Mouse (Mus musculus) stomach, postnatal 0 days (tissue): ENCODE measurements around the gene Rprd2. TPM values are rescaled to one million over a fixed set of nuclear protein-coding genes. Genes with fewer than 3 reads are reported as not detected.
A peak's percentile ranks its signal among the peaks of the same experiment; 100 is the strongest.
"Not testable (repeated sequence)": the region's sequence is repeated elsewhere in the genome, so short reads cannot be mapped to it uniquely, and the experiment has no call there.

Experiments used
- ATAC-seq: fragments of 200-750 bp; cut with Nextera tagmentation; 2 replicates; pipeline ENCODE4 v1.8.0; 2017; ENCODE audit not compliant: low FRiP score, low TSS enrichment
- DNase-seq: peaks from one replicate; pipeline ENCODE4 v3.0.0-alpha.2; 2016; ENCODE audit warnings: low spot score
- H3K27ac ChIP-seq: fragments of 300-500 bp; sonication (generic); replicated peaks from 2 replicates; pipeline ENCODE4 v1.5.1; 2014; ENCODE audit warnings: mild to moderate bottlenecking, control low read depth
- H3K27me3 ChIP-seq: fragments of 300-500 bp; sonication (generic); 2 replicates; pipeline ENCODE4 v1.6.1; 2014; ENCODE audit warnings: low read length; ENCODE audit not compliant: control insufficient read depth, insufficient read depth
- H3K36me3 ChIP-seq: fragments of 300-500 bp; sonication (generic); 2 replicates; pipeline ENCODE4 v1.6.1; 2014; ENCODE audit warnings: low read length, mixed read lengths; ENCODE audit not compliant: control insufficient read depth, insufficient read depth
- H3K4me1 ChIP-seq: fragments of 300-500 bp; sonication (generic); replicated peaks from 2 replicates; pipeline ENCODE4 v1.6.1; 2014; ENCODE audit warnings: antibody characterized with exemption; ENCODE audit not compliant: control insufficient read depth, insufficient read depth
- H3K4me2 ChIP-seq: fragments of 300-500 bp; sonication (generic); replicated peaks from 2 replicates; pipeline ENCODE4 v1.6.1; 2014; ENCODE audit warnings: low read depth, mild to moderate bottlenecking, control low read depth, moderate library complexity
- H3K4me3 ChIP-seq: fragments of 300-500 bp; sonication (generic); 2 replicates; pipeline ENCODE4 v1.5.1; 2014; ENCODE audit warnings: low read depth, low read length, control low read depth
- H3K9ac ChIP-seq: fragments of 300-500 bp; sonication (generic); 2 replicates; pipeline ENCODE4 v1.6.1; 2014; ENCODE audit warnings: mild to moderate bottlenecking, low read length, control low read depth, mixed read lengths
- H3K9me3 ChIP-seq: fragments of 300-500 bp; sonication (generic); 2 replicates; pipeline ENCODE4 v1.6.1; 2016; ENCODE audit warnings: low read length; ENCODE audit not compliant: control insufficient read depth
- CTCF ChIP-seq: IDR thresholded peaks from 2 replicates; pipeline ENCODE4 v1.5.1; 2016; ENCODE audit warnings: antibody characterized with exemption, low read depth, mild to moderate bottlenecking, moderate library complexity
- EP300 ChIP-seq: optimal IDR thresholded peaks from 2 replicates; pipeline ENCODE3; 2016; ENCODE audit warnings: antibody characterized with exemption
- whole genome bisulfite sequencing: fragments of 180-500 bp; shearing (Covaris S2); extraction: QIAGEN DNeasy Blood & Tissue Kit; methylation state at CpG from one replicate; pipeline ENCODE4 v1.1.7; 2014; 5-methylcytosine and 5-hydroxymethylcytosine counted together
- polyA plus RNA-seq: library from polyadenylated mRNA; unstranded; fragments of >200 nt; fragmentation: Nextera tagmentation; extraction: Ambion mirVana; gene quantifications from 2 replicates; pipeline ENCODE4 v1.2.1, GENCODE M21; 2015

Gene Rprd2
- polyA plus RNA-seq, 1 experiment from 2014 or later, result 11.1 TPM

DNA sequence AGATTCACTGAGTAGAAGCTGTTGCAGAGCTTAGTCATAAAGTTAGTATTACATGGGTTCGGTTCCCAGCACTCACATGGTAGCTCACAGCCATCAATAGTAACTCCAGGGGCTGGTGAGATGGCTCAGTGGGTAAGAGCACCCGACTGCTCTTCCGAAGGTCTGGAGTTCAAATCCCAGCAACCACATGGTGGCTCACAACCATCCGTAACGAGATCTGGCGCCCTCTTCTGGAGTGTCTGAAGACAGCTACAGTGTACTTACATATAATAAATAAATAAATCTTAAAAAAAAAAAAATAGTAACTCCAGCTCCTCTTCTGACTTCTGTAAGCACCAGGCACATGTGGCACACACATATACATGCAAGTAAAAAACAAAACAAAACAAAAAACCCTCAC, 11.0 kb downstream of the Rprd2 start:
- not testable (repeated sequence) for H3K9me3 ChIP-seq, H3K36me3 ChIP-seq, H3K4me3 ChIP-seq, H3K9ac ChIP-seq, H3K4me1 ChIP-seq, H3K27me3 ChIP-seq, DNase-seq, H3K27ac ChIP-seq, H3K4me2 ChIP-seq, ATAC-seq
- WGBS, result 100% methylated on average over 3 of the region's 6 CpGs
- 0 out of 2 replicates have a peak, but pooled peaks have one; percentile 1 for TF ChIP-seq CTCF

DNA sequence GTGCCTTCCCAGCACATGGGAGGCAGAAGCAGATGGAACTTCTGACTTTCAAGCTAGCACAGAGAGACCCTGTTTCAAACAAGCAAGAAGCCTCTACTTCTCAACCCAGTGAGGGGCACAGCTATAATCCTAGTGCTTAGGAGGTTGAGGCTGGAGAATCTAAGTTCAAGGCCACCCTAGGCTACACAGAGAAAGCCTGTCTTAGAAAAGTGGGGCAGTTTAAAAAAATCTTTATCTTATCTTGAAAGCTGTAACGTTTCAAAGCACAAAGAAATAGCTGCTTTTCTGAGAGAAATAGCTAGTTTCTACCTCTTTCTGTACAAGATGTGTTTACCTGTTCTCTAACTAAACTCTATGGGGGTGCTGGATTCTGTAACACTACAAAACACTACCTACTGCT, 12.0 kb downstream of the Rprd2 start:
- TF ChIP-seq CTCF, result no peak
- TF ChIP-seq EP300, result no peak
- Histone ChIP-seq H3K36me3 (peaks cover 3% of the 10 kb centered on the region; the same call in 1 of the 2 replicates), H3K4me2 (no peak overlapping the region), H3K4me3 (no peak overlapping the region), H3K27ac (no peak overlapping the region), H3K27me3 (no peaks in the 10 kb centered on the region; the same call in 1 of the 2 replicates), H3K4me1 (no peaks in the 10 kb centered on the region), H3K9me3 (no peaks in the 10 kb centered on the region), H3K9ac (no peak overlapping the region)
- DNase-seq (no peak), ATAC-seq (no peak)
- 53% methylated on average over 1 of the region's 1 CpGs for WGBS

DNA sequence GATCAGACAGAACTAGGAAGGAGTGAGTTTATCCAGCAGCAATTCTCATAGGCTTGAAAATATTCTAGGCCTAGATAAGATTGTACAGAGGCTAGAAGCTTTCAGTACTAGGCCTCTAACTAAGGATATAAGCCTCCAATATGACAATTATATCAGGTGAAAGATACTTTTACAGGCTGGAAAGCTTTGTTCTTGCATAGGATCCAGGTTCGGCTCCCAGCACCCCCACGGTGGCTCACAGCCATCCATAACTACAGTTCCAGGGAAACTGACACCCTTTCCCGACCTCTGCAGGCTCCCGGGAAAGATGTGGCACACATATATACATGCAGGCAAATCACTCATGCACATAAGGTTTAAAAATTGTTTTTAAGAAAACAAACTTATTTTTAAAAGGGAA, 14.8 kb downstream of the Rprd2 start:
- no peak for ATAC-seq
- Histone ChIP-seq H3K4me1 (no peaks in the 10 kb centered on the region), H3K36me3 (peaks cover 3% of the 10 kb centered on the region; the same call in 1 of the 2 replicates), H3K9me3 (no peaks in the 10 kb centered on the region), H3K4me3 (no peak overlapping the region), H3K27ac (no peak overlapping the region), H3K9ac (no peak overlapping the region), H3K4me2 (no peak overlapping the region), H3K27me3 (no peaks in the 10 kb centered on the region; the same call in 1 of the 2 replicates)
- DNase-seq, result no peak
- 93% methylated on average over 4 of the region's 4 CpGs for WGBS
- TF ChIP-seq EP300, result no peak
- no peak for TF ChIP-seq CTCF

DNA sequence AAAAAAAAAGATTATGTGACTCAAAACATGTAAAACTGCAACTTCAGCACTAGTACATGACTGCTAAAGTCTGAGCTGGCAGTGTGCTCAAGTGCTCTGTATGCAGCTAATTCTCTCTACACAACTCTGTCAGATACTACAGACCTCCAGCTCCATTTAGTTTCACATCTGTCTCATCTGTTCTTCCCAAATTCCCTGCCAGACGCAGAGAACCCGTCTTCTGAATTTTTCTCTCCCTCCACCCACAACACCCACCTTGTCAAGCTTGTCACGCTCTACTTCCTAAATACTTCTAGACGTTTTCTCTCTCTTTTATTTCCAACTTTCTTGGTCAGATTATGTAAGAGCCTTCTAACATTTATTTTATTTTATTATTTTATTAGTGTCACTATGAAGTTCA, 19.9 kb downstream of the Rprd2 start:
- ATAC-seq (no peak), DNase-seq (no peak)
- H3K4me1 ChIP-seq, result no peaks in the 10 kb centered on the region
- H3K27me3 ChIP-seq, result no peaks in the 10 kb centered on the region
- H3K36me3 ChIP-seq, result no peaks in the 10 kb centered on the region
- no peaks in the 10 kb centered on the region for H3K9me3 ChIP-seq
- no peak overlapping the region for H3K4me2 ChIP-seq
- TF ChIP-seq CTCF (no peak), EP300 (no peak)
- WGBS, result 71% methylated on average over 4 of the region's 4 CpGs
- H3K4me3 ChIP-seq, result no peak overlapping the region
- no peak overlapping the region for H3K27ac ChIP-seq
- no peak overlapping the region for H3K9ac ChIP-seq

DNA sequence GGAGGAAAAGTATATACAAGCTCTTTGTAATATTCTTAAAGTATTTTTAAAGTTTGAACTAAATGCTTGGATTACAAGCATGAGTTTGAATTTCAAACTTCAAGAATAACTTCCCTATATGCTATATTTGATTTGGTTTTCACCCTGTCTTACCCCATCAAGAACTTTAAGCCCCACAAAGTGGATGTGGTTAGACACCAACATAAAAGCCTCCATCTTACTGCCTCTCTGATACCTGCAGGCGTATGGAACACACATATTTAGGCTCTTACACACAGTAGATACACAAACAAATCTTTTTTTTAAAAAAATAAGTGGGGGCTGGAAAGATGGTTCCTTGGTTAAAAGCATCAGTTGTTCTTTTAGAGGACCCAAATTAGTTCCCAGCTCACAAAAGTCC, 24.4 kb downstream of the Rprd2 start:
- Histone ChIP-seq H3K9ac (no peak overlapping the region), H3K36me3 (no peaks in the 10 kb centered on the region), H3K4me3 (no peak overlapping the region), H3K27ac (no peak overlapping the region), H3K9me3 (no peaks in the 10 kb centered on the region), H3K4me2 (no peak overlapping the region), H3K27me3 (no peaks in the 10 kb centered on the region), H3K4me1 (no peaks in the 10 kb centered on the region)
- no peak for TF ChIP-seq EP300
- TF ChIP-seq CTCF, result no peak
- 70% methylated on average over 1 of the region's 1 CpGs for WGBS
- ATAC-seq (no peak), DNase-seq (no peak)

DNA sequence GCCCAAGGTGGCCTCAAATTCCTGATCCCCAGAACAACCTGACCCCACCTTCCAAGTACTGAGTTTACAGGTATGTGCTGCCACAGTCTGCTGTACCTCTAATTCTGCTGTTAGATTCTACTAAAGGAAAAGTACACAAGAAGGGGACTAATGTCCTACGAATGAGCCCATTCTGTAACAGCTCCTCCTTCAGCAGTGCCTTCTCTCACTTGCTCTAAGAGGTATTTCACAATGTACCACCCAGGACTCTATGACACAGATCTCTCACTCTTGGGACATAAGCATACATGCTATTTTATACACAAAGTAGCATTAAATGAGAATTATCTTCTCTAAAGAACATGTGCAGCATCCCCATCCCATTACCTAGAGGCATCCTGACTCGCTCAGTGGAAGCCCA, 25.0 kb downstream of the Rprd2 start:
- TF ChIP-seq CTCF (no peak), EP300 (no peak)
- Histone ChIP-seq H3K9me3 (no peaks in the 10 kb centered on the region), H3K9ac (no peak overlapping the region), H3K27me3 (no peaks in the 10 kb centered on the region), H3K4me2 (no peak overlapping the region), H3K27ac (no peak overlapping the region), H3K4me3 (no peak overlapping the region), H3K4me1 (no peaks in the 10 kb centered on the region), H3K36me3 (no peaks in the 10 kb centered on the region)
- DNase-seq (no peak), ATAC-seq (no peak)
- 75% methylated on average over 2 of the region's 2 CpGs for WGBS
